Mouse (Mus musculus): ENCODE results near the gene Pax6. TPM values are rescaled to one million over a fixed set of nuclear protein-coding genes. Genes with fewer than 3 reads are reported as not detected.

Gene Pax6
- 20.7 and 22.9 TPM in 2 replicates for polyA plus RNA-seq (2014; fragmentation: Nextera tagmentation; extraction: Ambion mirVana)

- ATAC-seq (ENCODE audit: low FRiP score, low TSS enrichment) (peak; percentile 22), DNase-seq (peak; percentile 36)
- Histone ChIP-seq H3K4me1 (ENCODE audit: control insufficient read depth, insufficient read depth, low read length) (peaks cover 6% of the 10 kb centered on the region; the same call in 1 of the 2 replicates), H3K4me3 (replicated peaks; ENCODE audit: low read depth, low read length) (peak within 1 kb of the TSS; percentile 19), H3K27me3 (ENCODE audit: control insufficient read depth, insufficient read depth, low read length) (peaks cover 100% of the 10 kb centered on the region), H3K36me3 (ENCODE audit: control insufficient read depth, insufficient read depth, low read length) (no peaks in the 10 kb centered on the region), H3K9ac (replicated peaks; ENCODE audit: low read length) (peak within 1 kb of the TSS; percentile 16; the same call in 1 of the 2 replicates), H3K9me3 (ENCODE audit: control insufficient read depth, low read length) (no peaks in the 10 kb centered on the region), H3K27ac (replicated peaks; ENCODE audit: low read depth, low read length) (no peak within 1 kb of the TSS), H3K4me2 (ENCODE audit: low read length) (peak within 1 kb of the TSS; percentile 37)
- WGBS = under 1% methylated on average over 44 of the region's 44 CpGs
These were observed at the start of gene Pax6 for GRCm38 (mm10) chr2:105668271-105669270. Gene Pax6 (plus strand): TSS chr2:105668900.

GRCm38 (mm10) chr2:105648933-105649332 lies 19.8 kb upstream of the Pax6 start:
- ATAC-seq (ENCODE audit: low FRiP score, low TSS enrichment) (no peak), DNase-seq (no peak)
- Histone ChIP-seq H3K9ac (replicated peaks; ENCODE audit: low read length) (no peak overlapping the region), H3K27ac (replicated peaks; ENCODE audit: low read depth, low read length) (no peak overlapping the region), H3K4me1 (ENCODE audit: control insufficient read depth, insufficient read depth, low read length) (no peaks in the 10 kb centered on the region), H3K4me3 (replicated peaks; ENCODE audit: low read depth, low read length) (no peak overlapping the region), H3K36me3 (ENCODE audit: control insufficient read depth, insufficient read depth, low read length) (no peaks in the 10 kb centered on the region), H3K27me3 (ENCODE audit: control insufficient read depth, insufficient read depth, low read length) (peaks cover 25% of the 10 kb centered on the region), H3K9me3 (ENCODE audit: control insufficient read depth, low read length) (no peaks in the 10 kb centered on the region), H3K4me2 (ENCODE audit: low read length) (no peak overlapping the region)
- WGBS = 84% methylated on average over 2 of the region's 2 CpGs

- no peak overlapping the region for H3K9ac ChIP-seq (replicated peaks; ENCODE audit: low read length)
- H3K4me2 ChIP-seq (ENCODE audit: low read length) = no peak overlapping the region
- no peaks in the 10 kb centered on the region for H3K9me3 ChIP-seq (ENCODE audit: control insufficient read depth, low read length)
- 86% methylated on average over 8 of the region's 8 CpGs for WGBS
- no peak overlapping the region for H3K27ac ChIP-seq (replicated peaks; ENCODE audit: low read depth, low read length)
- peaks cover 85% of the 10 kb centered on the region for H3K27me3 ChIP-seq (ENCODE audit: control insufficient read depth, insufficient read depth, low read length)
- H3K36me3 ChIP-seq (ENCODE audit: control insufficient read depth, insufficient read depth, low read length) = no peaks in the 10 kb centered on the region
- H3K4me3 ChIP-seq (replicated peaks; ENCODE audit: low read depth, low read length) = no peak overlapping the region
- no peaks in the 10 kb centered on the region for H3K4me1 ChIP-seq (ENCODE audit: control insufficient read depth, insufficient read depth, low read length)
- no peak for DNase-seq
- no peak for ATAC-seq (ENCODE audit: low FRiP score, low TSS enrichment)
These were observed 12.2 kb upstream of the Pax6 start for GRCm38 (mm10) chr2:105656456-105656855.

- H3K4me2 ChIP-seq (ENCODE audit: low read length) = no peak overlapping the region
- no peaks in the 10 kb centered on the region for H3K9me3 ChIP-seq (ENCODE audit: control insufficient read depth, low read length)
- no peak overlapping the region for H3K9ac ChIP-seq (replicated peaks; ENCODE audit: low read length)
- H3K4me3 ChIP-seq (replicated peaks; ENCODE audit: low read depth, low read length) = no peak overlapping the region
- no peaks in the 10 kb centered on the region for H3K4me1 ChIP-seq (ENCODE audit: control insufficient read depth, insufficient read depth, low read length)
- DNase-seq (peak; percentile 3), ATAC-seq (ENCODE audit: low FRiP score, low TSS enrichment) (no peak)
- 4% methylated on average over 9 of the region's 9 CpGs for WGBS
- H3K27me3 ChIP-seq (ENCODE audit: control insufficient read depth, insufficient read depth, low read length) = peaks cover 94% of the 10 kb centered on the region
- no peak overlapping the region for H3K27ac ChIP-seq (replicated peaks; ENCODE audit: low read depth, low read length)
- no peaks in the 10 kb centered on the region for H3K36me3 ChIP-seq (ENCODE audit: control insufficient read depth, insufficient read depth, low read length)
These were observed 9.3 kb upstream of the Pax6 start for GRCm38 (mm10) chr2:105659350-105659749.

GRCm38 (mm10) chr2:105659926-105660873 lies 8.5 kb upstream of the Pax6 start:
- Histone ChIP-seq H3K9me3 (ENCODE audit: control insufficient read depth, low read length) (no peaks in the 10 kb centered on the region), H3K27me3 (ENCODE audit: control insufficient read depth, insufficient read depth, low read length) (peaks cover 96% of the 10 kb centered on the region), H3K27ac (replicated peaks; ENCODE audit: low read depth, low read length) (no peak overlapping the region), H3K9ac (replicated peaks; ENCODE audit: low read length) (no peak overlapping the region), H3K4me3 (replicated peaks; ENCODE audit: low read depth, low read length) (no peak overlapping the region), H3K4me2 (ENCODE audit: low read length) (peak overlapping the region; percentile 22; the same call in 1 of the 2 replicates), H3K36me3 (ENCODE audit: control insufficient read depth, insufficient read depth, low read length) (no peaks in the 10 kb centered on the region), H3K4me1 (ENCODE audit: control insufficient read depth, insufficient read depth, low read length) (no peaks in the 10 kb centered on the region)
- WGBS = under 1% methylated on average over 41 of the region's 41 CpGs
- peak; percentile 52 for DNase-seq
- peak; percentile 44 for ATAC-seq (ENCODE audit: low FRiP score, low TSS enrichment)

- ATAC-seq (ENCODE audit: low FRiP score, low TSS enrichment) (no peak), DNase-seq (peak; percentile 28)
- peak overlapping the region; percentile 22; the same call in 1 of the 2 replicates for H3K4me2 ChIP-seq (ENCODE audit: low read length)
- no peaks in the 10 kb centered on the region for H3K4me1 ChIP-seq (ENCODE audit: control insufficient read depth, insufficient read depth, low read length)
- no peaks in the 10 kb centered on the region for H3K36me3 ChIP-seq (ENCODE audit: control insufficient read depth, insufficient read depth, low read length)
- no peaks in the 10 kb centered on the region for H3K9me3 ChIP-seq (ENCODE audit: control insufficient read depth, low read length)
- H3K4me3 ChIP-seq (replicated peaks; ENCODE audit: low read depth, low read length) = 0 out of 2 replicates have a peak overlapping the region, but pooled peaks have one; percentile 2
- WGBS = under 1% methylated on average over 26 of the region's 26 CpGs
- peaks cover 96% of the 10 kb centered on the region for H3K27me3 ChIP-seq (ENCODE audit: control insufficient read depth, insufficient read depth, low read length)
- no peak overlapping the region for H3K9ac ChIP-seq (replicated peaks; ENCODE audit: low read length)
- no peak overlapping the region for H3K27ac ChIP-seq (replicated peaks; ENCODE audit: low read depth, low read length)
These were observed 7.7 kb upstream of the Pax6 start for GRCm38 (mm10) chr2:105660874-105661622.

GRCm38 (mm10) chr2:105661623-105662066 lies 7.1 kb upstream of the Pax6 start:
- Histone ChIP-seq H3K4me1 (ENCODE audit: control insufficient read depth, insufficient read depth, low read length) (no peaks in the 10 kb centered on the region), H3K36me3 (ENCODE audit: control insufficient read depth, insufficient read depth, low read length) (no peaks in the 10 kb centered on the region), H3K9ac (replicated peaks; ENCODE audit: low read length) (no peak overlapping the region), H3K9me3 (ENCODE audit: control insufficient read depth, low read length) (no peaks in the 10 kb centered on the region), H3K27me3 (ENCODE audit: control insufficient read depth, insufficient read depth, low read length) (peaks cover 97% of the 10 kb centered on the region), H3K4me3 (replicated peaks; ENCODE audit: low read depth, low read length) (no peak overlapping the region), H3K4me2 (ENCODE audit: low read length) (no peak overlapping the region), H3K27ac (replicated peaks; ENCODE audit: low read depth, low read length) (no peak overlapping the region)
- WGBS = 1% methylated on average over 18 of the region's 18 CpGs
- ATAC-seq (ENCODE audit: low FRiP score, low TSS enrichment) = no peak
- peak; percentile 41 for DNase-seq

- WGBS = 4% methylated on average over 16 of the region's 16 CpGs
- H3K36me3 ChIP-seq (ENCODE audit: control insufficient read depth, insufficient read depth, low read length) = no peaks in the 10 kb centered on the region
- H3K27ac ChIP-seq (replicated peaks; ENCODE audit: low read depth, low read length) = no peak overlapping the region
- ATAC-seq (ENCODE audit: low FRiP score, low TSS enrichment) (no peak), DNase-seq (peak; percentile 29)
- peaks cover 97% of the 10 kb centered on the region for H3K27me3 ChIP-seq (ENCODE audit: control insufficient read depth, insufficient read depth, low read length)
- H3K9ac ChIP-seq (replicated peaks; ENCODE audit: low read length) = no peak overlapping the region
- no peaks in the 10 kb centered on the region for H3K9me3 ChIP-seq (ENCODE audit: control insufficient read depth, low read length)
- H3K4me3 ChIP-seq (replicated peaks; ENCODE audit: low read depth, low read length) = no peak overlapping the region
- H3K4me1 ChIP-seq (ENCODE audit: control insufficient read depth, insufficient read depth, low read length) = no peaks in the 10 kb centered on the region
- H3K4me2 ChIP-seq (ENCODE audit: low read length) = no peak overlapping the region
These were observed 6.6 kb upstream of the Pax6 start for GRCm38 (mm10) chr2:105662121-105662520.
